Mouse (Mus musculus): ENCODE results near the gene Nme3. TPM values are rescaled to one million over a fixed set of nuclear protein-coding genes. Genes with fewer than 3 reads are reported as not detected.

Gene Nme3
- polyA plus RNA-seq, 1 experiment from 2014 or later, result 105 TPM

GRCm38 (mm10) chr17:24860076-24860475, 36.2 kb upstream of the Nme3 start:
- Histone ChIP-seq H3K9ac (replicated peaks) (no peak overlapping the region), H3K4me3 (replicated peaks) (no peak overlapping the region), H3K9me3 (replicated peaks) (no peaks in the 10 kb centered on the region), H3K4me1 (no peaks in the 10 kb centered on the region), H3K27me3 (replicated peaks) (no peaks in the 10 kb centered on the region), H3K27ac (replicated peaks) (no peak overlapping the region), H3K36me3 (peaks cover 83% of the 10 kb centered on the region), H3K4me2 (no peak overlapping the region)
- WGBS, result 92% methylated on average over 8 of the region's 8 CpGs
- no peak for ATAC-seq (ENCODE audit: low FRiP score)

- Histone ChIP-seq H3K9me3 (replicated peaks) (no peaks in the 10 kb centered on the region), H3K4me3 (replicated peaks) (no peak overlapping the region), H3K27ac (replicated peaks) (no peak overlapping the region), H3K27me3 (replicated peaks) (no peaks in the 10 kb centered on the region), H3K9ac (replicated peaks) (no peak overlapping the region), H3K4me2 (no peak overlapping the region), H3K4me1 (no peaks in the 10 kb centered on the region), H3K36me3 (peaks cover 83% of the 10 kb centered on the region)
- ATAC-seq (ENCODE audit: low FRiP score), result no peak
- WGBS, result 96% methylated on average over 3 of the region's 3 CpGs
These were observed 34.5 kb upstream of the Nme3 start for GRCm38 (mm10) chr17:24861785-24862184.

- H3K4me1 ChIP-seq, result no peaks in the 10 kb centered on the region
- no peak for ATAC-seq (ENCODE audit: low FRiP score)
- no peak within 1 kb of the TSS for H3K4me3 ChIP-seq (replicated peaks)
- 90% methylated on average over 8 of the region's 8 CpGs for WGBS
- no peak within 1 kb of the TSS for H3K27ac ChIP-seq (replicated peaks)
- no peaks in the 10 kb centered on the region for H3K9me3 ChIP-seq (replicated peaks)
- H3K36me3 ChIP-seq, result peaks cover 52% of the 10 kb centered on the region
- H3K9ac ChIP-seq (replicated peaks), result no peak within 1 kb of the TSS
- no peak within 1 kb of the TSS for H3K4me2 ChIP-seq
- no peaks in the 10 kb centered on the region for H3K27me3 ChIP-seq (replicated peaks)
These were observed 30.5 kb upstream of the Nme3 start, which contains the start of gene Igfals for GRCm38 (mm10) chr17:24865776-24866175. Gene Igfals (plus strand): TSS chr17:24865997.

- Histone ChIP-seq H3K9me3 (replicated peaks) (no peaks in the 10 kb centered on the region), H3K27me3 (replicated peaks) (no peaks in the 10 kb centered on the region), H3K27ac (replicated peaks) (no peak overlapping the region), H3K9ac (replicated peaks) (no peak overlapping the region), H3K36me3 (peaks cover 34% of the 10 kb centered on the region), H3K4me2 (no peak overlapping the region), H3K4me1 (no peaks in the 10 kb centered on the region), H3K4me3 (replicated peaks) (no peak overlapping the region)
- WGBS, result 95% methylated on average over 10 of the region's 10 CpGs
- no peak for ATAC-seq (ENCODE audit: low FRiP score)
These were observed 28.4 kb upstream of the Nme3 start for GRCm38 (mm10) chr17:24867914-24868313.

- no peak overlapping the region for H3K9ac ChIP-seq (replicated peaks)
- no peak overlapping the region for H3K4me2 ChIP-seq
- no peak overlapping the region for H3K27ac ChIP-seq (replicated peaks)
- 46% methylated on average over 4 of the region's 4 CpGs for WGBS
- H3K36me3 ChIP-seq, result no peaks in the 10 kb centered on the region
- ATAC-seq (ENCODE audit: low FRiP score), result no peak
- no peaks in the 10 kb centered on the region for H3K27me3 ChIP-seq (replicated peaks)
- no peaks in the 10 kb centered on the region for H3K4me1 ChIP-seq
- H3K9me3 ChIP-seq (replicated peaks), result no peaks in the 10 kb centered on the region
- no peak overlapping the region for H3K4me3 ChIP-seq (replicated peaks)
These were observed 22.4 kb upstream of the Nme3 start for GRCm38 (mm10) chr17:24873695-24874404.

- no peaks in the 10 kb centered on the region for H3K27me3 ChIP-seq (replicated peaks)
- ATAC-seq (ENCODE audit: low FRiP score), result no peak
- WGBS, result 53% methylated on average over 1 of the region's 1 CpGs
- H3K27ac ChIP-seq (replicated peaks), result no peak overlapping the region
- no peak overlapping the region for H3K4me3 ChIP-seq (replicated peaks)
- no peaks in the 10 kb centered on the region for H3K9me3 ChIP-seq (replicated peaks)
- no peaks in the 10 kb centered on the region for H3K4me1 ChIP-seq
- no peak overlapping the region for H3K9ac ChIP-seq (replicated peaks)
- no peaks in the 10 kb centered on the region for H3K36me3 ChIP-seq
- H3K4me2 ChIP-seq, result no peak overlapping the region
These were observed 21.9 kb upstream of the Nme3 start for GRCm38 (mm10) chr17:24874405-24874745.

- Histone ChIP-seq H3K9me3 (replicated peaks) (no peaks in the 10 kb centered on the region), H3K9ac (replicated peaks) (no peak overlapping the region), H3K36me3 (no peaks in the 10 kb centered on the region), H3K4me1 (no peaks in the 10 kb centered on the region), H3K4me2 (no peak overlapping the region), H3K27me3 (replicated peaks) (no peaks in the 10 kb centered on the region), H3K27ac (replicated peaks) (no peak overlapping the region), H3K4me3 (replicated peaks) (no peak overlapping the region)
- no peak for ATAC-seq (ENCODE audit: low FRiP score)
- 86% methylated on average over 8 of the region's 8 CpGs for WGBS
These were observed 21.3 kb upstream of the Nme3 start for GRCm38 (mm10) chr17:24874989-24875388.

- Histone ChIP-seq H3K27me3 (replicated peaks) (no peaks in the 10 kb centered on the region), H3K4me2 (no peak overlapping the region), H3K36me3 (peaks cover 4% of the 10 kb centered on the region), H3K9ac (replicated peaks) (no peak overlapping the region), H3K4me3 (replicated peaks) (no peak overlapping the region), H3K27ac (replicated peaks) (no peak overlapping the region), H3K4me1 (no peaks in the 10 kb centered on the region), H3K9me3 (replicated peaks) (no peaks in the 10 kb centered on the region)
- WGBS, result 75% methylated on average over 10 of the region's 10 CpGs
- no peak for ATAC-seq (ENCODE audit: low FRiP score)
These were observed 18.8 kb upstream of the Nme3 start for GRCm38 (mm10) chr17:24877336-24878116.

- ATAC-seq (ENCODE audit: low FRiP score), result no peak
- H3K27me3 ChIP-seq (replicated peaks), result no peaks in the 10 kb centered on the region
- H3K4me1 ChIP-seq, result no peaks in the 10 kb centered on the region
- H3K4me3 ChIP-seq (replicated peaks), result no peak overlapping the region
- H3K9ac ChIP-seq (replicated peaks), result no peak overlapping the region
- H3K27ac ChIP-seq (replicated peaks), result no peak overlapping the region
- no peaks in the 10 kb centered on the region for H3K9me3 ChIP-seq (replicated peaks)
- H3K36me3 ChIP-seq, result peaks cover 9% of the 10 kb centered on the region
- WGBS, result 52% methylated on average over 5 of the region's 5 CpGs
- no peak overlapping the region for H3K4me2 ChIP-seq
These were observed 18.2 kb upstream of the Nme3 start for GRCm38 (mm10) chr17:24878117-24878397.

GRCm38 (mm10) chr17:24878531-24878930, 17.8 kb upstream of the Nme3 start:
- no peak overlapping the region for H3K27ac ChIP-seq (replicated peaks)
- no peaks in the 10 kb centered on the region for H3K4me1 ChIP-seq
- ATAC-seq (ENCODE audit: low FRiP score), result no peak
- no peaks in the 10 kb centered on the region for H3K27me3 ChIP-seq (replicated peaks)
- H3K9ac ChIP-seq (replicated peaks), result no peak overlapping the region
- H3K4me3 ChIP-seq (replicated peaks), result no peak overlapping the region
- no peaks in the 10 kb centered on the region for H3K9me3 ChIP-seq (replicated peaks)
- peaks cover 14% of the 10 kb centered on the region for H3K36me3 ChIP-seq
- H3K4me2 ChIP-seq, result no peak overlapping the region
- WGBS, result 76% methylated on average over 8 of the region's 8 CpGs

- WGBS, result 47% methylated on average over 7 of the region's 7 CpGs
- ATAC-seq (ENCODE audit: low FRiP score), result no peak
- Histone ChIP-seq H3K27ac (replicated peaks) (no peak overlapping the region), H3K9ac (replicated peaks) (no peak overlapping the region), H3K4me2 (no peak overlapping the region), H3K27me3 (replicated peaks) (no peaks in the 10 kb centered on the region), H3K9me3 (replicated peaks) (no peaks in the 10 kb centered on the region), H3K4me3 (replicated peaks) (no peak overlapping the region), H3K36me3 (peaks cover 22% of the 10 kb centered on the region), H3K4me1 (peaks cover 17% of the 10 kb centered on the region)
These were observed 14.4 kb upstream of the Nme3 start for GRCm38 (mm10) chr17:24881738-24882440.

GRCm38 (mm10) chr17:24884391-24884790, 11.9 kb upstream of the Nme3 start:
- no peak overlapping the region for H3K9ac ChIP-seq (replicated peaks)
- no peak overlapping the region for H3K4me2 ChIP-seq
- H3K4me3 ChIP-seq (replicated peaks), result no peak overlapping the region
- H3K27ac ChIP-seq (replicated peaks), result no peak overlapping the region
- H3K36me3 ChIP-seq, result peaks cover 31% of the 10 kb centered on the region
- H3K4me1 ChIP-seq, result peaks cover 40% of the 10 kb centered on the region
- 90% methylated on average over 6 of the region's 6 CpGs for WGBS
- no peaks in the 10 kb centered on the region for H3K27me3 ChIP-seq (replicated peaks)
- ATAC-seq (ENCODE audit: low FRiP score), result no peak
- no peaks in the 10 kb centered on the region for H3K9me3 ChIP-seq (replicated peaks)

Measured in neural tube, embryonic 15.5 days (tissue).